Mouse (Mus musculus) intestine, postnatal 0 days (tissue): Measurements from ENCODE around the gene Hus1. TPM values are rescaled to one million over a fixed set of nuclear protein-coding genes. Genes with fewer than 3 reads are reported as not detected.

Experiments
- ATAC-seq: fragments of 200-750 bp; cut with Nextera tagmentation; 2 replicates; pipeline ENCODE4 v1.8.0; 2017; ENCODE audit warnings: mild to moderate bottlenecking, moderate TSS enrichment, moderate library complexity
- H3K27ac ChIP-seq: fragments of 300-500 bp; sonication (generic); 2 replicates; pipeline ENCODE4 v1.5.1; 2014; ENCODE audit warnings: mild to moderate bottlenecking, low read depth, low read length, moderate library complexity
- H3K27me3 ChIP-seq: fragments of 300-500 bp; sonication (generic); replicated peaks from 2 replicates; pipeline ENCODE4 v1.6.1; 2014; ENCODE audit warnings: low read length, mixed read lengths; ENCODE audit not compliant: control insufficient read depth, insufficient read depth
- H3K36me3 ChIP-seq: fragments of 300-500 bp; sonication (generic); 2 replicates; pipeline ENCODE4 v1.6.1; 2014; ENCODE audit warnings: mild to moderate bottlenecking, moderate library complexity; ENCODE audit not compliant: control insufficient read depth, insufficient read depth
- H3K4me1 ChIP-seq: fragments of 300-500 bp; sonication (generic); replicated peaks from 2 replicates; pipeline ENCODE4 v1.6.1; 2014; ENCODE audit warnings: antibody characterized with exemption, low read length, mixed read lengths; ENCODE audit not compliant: control insufficient read depth, insufficient read depth
- H3K4me2 ChIP-seq: fragments of 300-500 bp; sonication (generic); replicated peaks from 2 replicates; pipeline ENCODE4 v1.6.1; 2014; ENCODE audit warnings: low read depth, mild to moderate bottlenecking, moderate library complexity
- H3K4me3 ChIP-seq: fragments of 300-500 bp; sonication (generic); 2 replicates; pipeline ENCODE4 v1.5.1; 2014; ENCODE audit warnings: low read depth, low read length
- H3K9ac ChIP-seq: fragments of 300-500 bp; sonication (generic); 2 replicates; pipeline ENCODE4 v1.6.1; 2014; ENCODE audit warnings: mild to moderate bottlenecking, low read depth, low read length
- H3K9me3 ChIP-seq: fragments of 300-500 bp; sonication (generic); 2 replicates; pipeline ENCODE4 v1.6.1; 2016; ENCODE audit warnings: mixed run types; ENCODE audit not compliant: control insufficient read depth
- CTCF ChIP-seq: sonication (generic); IDR thresholded peaks from 2 replicates; pipeline ENCODE4 v1.5.1; 2016; ENCODE audit warnings: low read depth, mild to moderate bottlenecking, control low read depth, antibody characterized with exemption, moderate library complexity
- WGBS: fragments of 180-500 bp; shearing (Covaris S2); extraction: QIAGEN DNeasy Blood & Tissue Kit; methylation state at CpG from one replicate; pipeline ENCODE4 v1.1.7; 2014; 5-methylcytosine and 5-hydroxymethylcytosine counted together
- polyA plus RNA-seq: library from polyadenylated mRNA; unstranded; fragments of >200 nt; fragmentation: Nextera tagmentation; extraction: Ambion mirVana; gene quantifications from 2 replicates; pipeline ENCODE4 v1.2.1, GENCODE M21; 2015

Hus1 gene
- polyA plus RNA-seq, 1 experiment from 2014 or later: 4.5 TPM

DNA sequence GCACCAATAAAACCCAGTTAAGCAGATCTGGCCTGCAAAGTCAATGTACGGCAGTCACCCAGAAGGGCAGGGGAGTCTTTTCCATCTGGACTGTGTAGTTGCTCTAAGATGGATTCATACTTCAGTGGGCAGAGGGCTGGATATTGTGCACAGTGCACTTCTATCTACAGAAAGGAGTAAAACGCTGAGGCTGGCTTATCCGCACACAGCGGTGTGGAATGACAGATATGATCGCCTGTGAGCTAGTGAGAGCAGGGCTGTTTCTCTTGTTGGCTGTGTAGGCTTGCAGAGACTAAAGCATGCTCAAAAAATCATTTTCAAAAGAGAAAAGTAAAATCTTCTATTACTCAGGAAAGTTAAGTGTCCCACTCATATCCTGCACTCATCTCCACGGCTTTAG, 38.9 kb downstream of the Hus1 start:
- Histone ChIP-seq H3K9ac (no peak overlapping the region), H3K27me3 (no peaks in the 10 kb centered on the region), H3K4me1 (no peaks in the 10 kb centered on the region), H3K27ac (no peak overlapping the region), H3K9me3 (no peaks in the 10 kb centered on the region), H3K36me3 (no peaks in the 10 kb centered on the region), H3K4me2 (no peak overlapping the region), H3K4me3 (no peak overlapping the region)
- ATAC-seq: no peak
- TF ChIP-seq CTCF: no peak
- 67% methylated on average over 6 of the region's 6 CpGs for WGBS

DNA sequence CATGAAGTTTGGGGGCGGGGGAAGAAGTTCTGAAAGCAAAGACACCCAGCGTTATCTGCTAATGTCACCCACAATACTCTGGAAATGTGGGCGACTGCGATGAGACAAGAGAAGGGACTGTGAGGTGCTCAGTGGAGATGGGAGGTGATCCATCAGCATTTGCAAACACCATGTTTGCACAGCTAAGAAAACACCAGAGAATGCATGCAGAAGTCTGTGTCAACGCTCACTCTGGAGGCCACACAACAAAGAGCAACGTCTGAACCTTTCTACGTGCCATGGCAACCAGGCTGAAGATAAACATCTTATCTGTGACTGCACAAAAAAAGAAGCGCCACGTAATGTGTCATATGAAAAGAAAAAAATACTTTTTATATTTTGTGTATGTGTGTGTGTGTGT, 40.5 kb downstream of the Hus1 start:
- Histone ChIP-seq H3K36me3 (no peaks in the 10 kb centered on the region), H3K4me3 (no peak overlapping the region), H3K27ac (no peak overlapping the region), H3K27me3 (no peaks in the 10 kb centered on the region), H3K4me2 (no peak overlapping the region), H3K9me3 (no peaks in the 10 kb centered on the region), H3K4me1 (no peaks in the 10 kb centered on the region), H3K9ac (no peak overlapping the region)
- ATAC-seq: no peak
- WGBS: 50% methylated on average over 9 of the region's 9 CpGs
- no peak for TF ChIP-seq CTCF

DNA sequence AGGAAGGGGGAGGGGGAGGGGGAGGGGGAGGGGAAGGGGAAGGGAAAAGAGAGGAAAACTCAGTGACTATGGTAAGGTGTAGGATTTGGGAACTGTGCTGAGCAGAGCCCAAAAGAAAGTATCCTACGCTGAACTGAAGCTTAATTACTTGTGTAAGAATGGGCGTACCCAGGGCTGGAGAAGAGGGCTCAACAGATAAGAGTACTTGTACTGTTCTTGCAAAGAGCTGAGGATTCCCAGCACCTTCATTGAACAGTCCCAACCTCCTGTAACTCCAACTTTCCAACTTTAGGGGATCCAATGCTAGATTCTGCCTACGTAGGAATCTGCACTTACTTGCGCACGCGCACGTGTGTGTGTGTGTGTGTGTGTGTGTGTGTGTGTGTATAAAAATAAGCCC, 42.9 kb downstream of the Hus1 start:
- no peaks in the 10 kb centered on the region for H3K4me1 ChIP-seq
- H3K27ac ChIP-seq: no peak overlapping the region
- no peak overlapping the region for H3K4me2 ChIP-seq
- TF ChIP-seq CTCF: no peak
- no peaks in the 10 kb centered on the region for H3K9me3 ChIP-seq
- H3K4me3 ChIP-seq: no peak overlapping the region
- H3K36me3 ChIP-seq: no peaks in the 10 kb centered on the region
- H3K9ac ChIP-seq: no peak overlapping the region
- ATAC-seq: no peak
- 88% methylated on average over 7 of the region's 7 CpGs for WGBS
- H3K27me3 ChIP-seq: no peaks in the 10 kb centered on the region

DNA sequence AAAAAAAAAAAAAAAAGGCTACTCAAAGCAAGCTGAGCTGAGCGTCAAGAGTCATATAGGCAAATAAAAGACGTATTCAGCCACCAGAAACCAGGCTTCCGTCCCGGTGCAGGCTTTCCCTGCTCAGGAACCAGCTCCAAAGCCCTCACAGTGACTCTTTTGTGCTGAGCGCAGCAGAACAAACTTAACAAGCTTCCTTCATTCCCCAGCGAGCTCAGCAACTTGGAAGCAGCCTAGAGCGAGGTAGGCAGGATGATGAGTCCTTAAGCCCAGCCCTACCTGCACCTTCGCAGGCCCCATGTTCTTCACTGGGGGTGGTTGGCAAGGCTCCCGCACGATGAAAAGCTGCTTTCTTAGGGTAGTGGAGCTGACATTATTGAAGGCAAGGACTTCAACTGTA, 52.4 kb downstream of the Hus1 start:
- Histone ChIP-seq H3K9ac (no peak overlapping the region), H3K4me3 (no peak overlapping the region), H3K27ac (no peak overlapping the region), H3K4me2 (no peak overlapping the region), H3K9me3 (no peaks in the 10 kb centered on the region), H3K27me3 (no peaks in the 10 kb centered on the region), H3K36me3 (no peaks in the 10 kb centered on the region), H3K4me1 (no peaks in the 10 kb centered on the region)
- no peak for ATAC-seq
- 75% methylated on average over 10 of the region's 10 CpGs for WGBS
- no peak for TF ChIP-seq CTCF

DNA sequence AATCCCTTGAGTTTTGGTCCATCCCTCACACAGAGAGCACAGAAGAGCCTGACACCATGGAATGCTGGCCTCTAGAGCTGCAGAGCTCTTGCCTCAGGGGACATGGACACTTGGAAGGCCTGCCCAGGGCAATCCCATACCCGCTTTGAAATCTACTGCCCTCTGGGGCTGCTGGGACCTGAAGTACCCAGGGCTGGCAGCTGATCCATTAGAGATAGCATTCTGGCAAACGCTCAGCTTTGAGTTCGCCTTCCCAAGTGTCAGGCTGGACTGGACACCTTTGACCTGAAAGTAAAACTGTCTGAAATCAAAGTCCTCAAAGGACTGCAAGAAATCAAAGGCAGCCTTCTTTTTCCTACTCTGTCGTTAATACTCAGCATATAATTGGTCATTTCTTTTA, 52.9 kb downstream of the Hus1 start:
- Histone ChIP-seq H3K4me3 (no peak overlapping the region), H3K4me2 (no peak overlapping the region), H3K27me3 (no peaks in the 10 kb centered on the region), H3K4me1 (no peaks in the 10 kb centered on the region), H3K36me3 (no peaks in the 10 kb centered on the region), H3K9me3 (no peaks in the 10 kb centered on the region), H3K27ac (no peak overlapping the region), H3K9ac (no peak overlapping the region)
- TF ChIP-seq CTCF: no peak
- 62% methylated on average over 4 of the region's 4 CpGs for WGBS
- ATAC-seq: no peak

DNA sequence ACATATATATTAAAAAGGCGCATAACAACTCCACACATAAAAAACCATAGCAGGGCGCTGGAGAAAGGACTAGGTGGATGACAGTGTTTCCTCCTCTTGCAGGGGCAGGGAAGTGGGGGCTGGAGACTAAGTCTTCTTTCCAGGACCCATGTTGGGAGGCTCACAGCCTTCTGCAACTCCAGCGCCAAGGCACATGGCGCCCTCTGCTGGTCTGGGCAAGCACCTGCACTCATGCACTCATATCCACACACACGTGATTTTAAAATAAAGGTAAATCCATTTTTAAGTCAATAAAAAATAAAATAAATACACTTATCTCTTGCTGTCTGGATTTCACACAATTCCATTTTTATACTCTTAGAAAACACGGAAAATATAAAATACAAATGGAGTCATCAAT, 54.0 kb downstream of the Hus1 start:
- H3K4me1 ChIP-seq: no peaks in the 10 kb centered on the region
- H3K27me3 ChIP-seq: no peaks in the 10 kb centered on the region
- H3K27ac ChIP-seq: no peak overlapping the region
- H3K9me3 ChIP-seq: no peaks in the 10 kb centered on the region
- no peaks in the 10 kb centered on the region for H3K36me3 ChIP-seq
- peak; percentile 70 for TF ChIP-seq CTCF
- ATAC-seq: no peak
- H3K4me2 ChIP-seq: no peak overlapping the region
- H3K4me3 ChIP-seq: no peak overlapping the region
- 68% methylated on average over 6 of the region's 6 CpGs for WGBS
- H3K9ac ChIP-seq: no peak overlapping the region

DNA sequence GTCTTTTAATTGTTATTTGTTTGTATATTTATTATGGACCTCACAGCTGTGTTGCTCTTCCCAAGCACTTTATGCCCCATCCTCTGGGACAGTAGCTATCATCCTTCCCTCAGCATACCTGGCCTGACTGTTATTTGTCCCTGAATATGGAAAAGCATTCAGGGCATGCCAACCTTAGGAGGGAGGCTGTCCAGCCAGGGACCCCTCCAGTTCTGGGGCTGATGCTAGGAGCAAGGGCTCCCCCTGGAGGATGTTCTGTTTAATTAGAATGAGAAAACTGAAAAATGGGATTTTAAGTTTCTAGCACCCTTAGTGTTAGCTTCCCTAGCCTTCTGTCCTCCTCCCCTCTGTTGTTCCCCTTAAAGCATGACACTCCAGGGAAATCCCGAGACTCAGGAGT, 55.3 kb downstream of the Hus1 start:
- Histone ChIP-seq H3K27ac (no peak overlapping the region), H3K9ac (no peak overlapping the region), H3K4me3 (no peak overlapping the region), H3K9me3 (no peaks in the 10 kb centered on the region), H3K27me3 (no peaks in the 10 kb centered on the region), H3K4me2 (no peak overlapping the region), H3K4me1 (no peaks in the 10 kb centered on the region), H3K36me3 (no peaks in the 10 kb centered on the region)
- WGBS: 8% methylated on average over 1 of the region's 1 CpGs
- ATAC-seq: no peak
- peak; percentile 75 for TF ChIP-seq CTCF
